Comparison of ENCODE assay signal across 10 mouse cellular contexts in the genomic region with DNA sequence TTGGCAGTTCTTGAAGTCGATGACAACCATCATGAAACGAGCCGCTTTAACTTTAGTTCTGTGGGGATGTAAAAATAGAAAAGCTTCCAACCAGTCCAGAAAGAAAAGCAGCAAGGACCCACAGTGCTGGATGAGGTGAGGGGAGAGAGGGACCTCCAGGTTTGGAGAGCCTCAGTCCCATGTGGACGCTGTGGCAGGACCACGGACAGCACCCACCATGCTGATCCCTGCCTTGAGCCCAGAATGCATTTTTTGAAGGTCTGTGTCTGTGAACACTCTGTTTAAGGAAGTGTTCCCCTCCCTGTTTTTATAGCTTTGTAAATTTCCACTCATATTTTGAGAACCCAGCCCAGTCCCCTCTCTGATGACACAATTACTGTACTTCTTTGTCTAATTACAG. TPM values are rescaled to one million over a fixed set of nuclear protein-coding genes. Genes with fewer than 3 reads are reported as not detected.
A peak's percentile ranks its signal among the peaks of the same experiment; 100 is the strongest.
DNase-seq lines count a peak whose midpoint lies in the region; ATAC-seq lines count a peak whose summit lies in the region.
"Had no signal": no experiment of that assay in that cellular context is flagged by ENCODE, and none has a peak within 500 bp of the region (broad histone marks: within the 10 kb centered on the region; RNA-seq: fewer than 3 reads in every experiment).

No protein-coding gene starts in this region.

- H3K9me3 ChIP-seq in liver, embryonic 12.5 days (replicated peaks): no peaks in the 10 kb centered on the region
- H3K9me3 ChIP-seq: kidney, embryonic 15.5 days had no signal

- 33% methylated on average over 5 of the region's 5 CpGs for WGBS in liver, embryonic 12.5 days (ENCODE audit: insufficient replicate concordance)

- no peak for ATAC-seq in liver, embryonic 12.5 days

- H3K36me3 ChIP-seq in liver, embryonic 12.5 days: no peaks in the 10 kb centered on the region
- H3K36me3 ChIP-seq: kidney, embryonic 15.5 days had no signal

- H3K9ac ChIP-seq in liver, embryonic 12.5 days: no peak overlapping the region
- H3K9ac ChIP-seq: kidney, embryonic 15.5 days had no signal

- DNase-seq in adrenal gland, adult (ENCODE audit: inconsistent age in 2 of 2, low spot score in 1 of 2): peak; percentile 14 to 55
- no peak for DNase-seq in adrenal gland, postnatal 4 days (ENCODE audit: low spot score in 2 of 2)
- DNase-seq in liver (peak; percentile 38), ZHBTc4 (ENCODE audit: low read depth, low spot score) (peak; percentile 52)
- peak; percentile 26 for DNase-seq in induced T-regulatory cell, adult 2 months (ENCODE audit: low read depth)
- DNase-seq in right cerebral cortex, postnatal 25 days: no peak
- no peak for DNase-seq in urinary bladder, adult 18-20 months (ENCODE audit: low spot score in 2 of 2)
- DNase-seq: spleen, adult 18-20 months had no signal

- H3K27ac ChIP-seq in liver, embryonic 12.5 days: no peak overlapping the region
- H3K27ac ChIP-seq: kidney, embryonic 15.5 days had no signal

- no peak overlapping the region for H3K4me3 ChIP-seq in liver, embryonic 12.5 days
- H3K4me3 ChIP-seq: kidney, embryonic 15.5 days had no signal

- no peaks in the 10 kb centered on the region for H3K4me1 ChIP-seq in liver, embryonic 12.5 days
- H3K4me1 ChIP-seq: kidney, embryonic 15.5 days had no signal

- no peak overlapping the region for H3K4me2 ChIP-seq in liver, embryonic 12.5 days
- H3K4me2 ChIP-seq: kidney, embryonic 15.5 days had no signal

- H3K27me3 ChIP-seq in liver, embryonic 12.5 days (replicated peaks): no peaks in the 10 kb centered on the region
- H3K27me3 ChIP-seq: kidney, embryonic 15.5 days had no signal

RNA-seq across cellular contexts. Expression of gene Crmp1, which starts 15.5 kb away (rescaled TPM):
- 10 to 100 TPM; 34.1 to 41.3 TPM for total RNA-seq in adrenal gland, postnatal 4 days (2021)
- 2.4 and 2.7 TPM in 2 replicates for polyA plus RNA-seq in liver, embryonic 12.5 days (2016; fragmentation: Nextera tagmentation; extraction: Ambion mirVana)

Comparison
In these comparisons a context has a peak if more than half of its experiments do, and no peak if none do; other contexts are left out.
1. DNase-seq: peak in adrenal gland, adult (2 of 2), liver (single experiment), ZHBTc4 (single experiment) and induced T-regulatory cell, adult 2 months (single experiment); none in adrenal gland, postnatal 4 days (0 of 2), right cerebral cortex, postnatal 25 days (single experiment) and urinary bladder, adult 18-20 months (0 of 2).